Mouse (Mus musculus) testis, postnatal 14 days (tissue): Measurements from ENCODE around the gene Olfr1199.

Source experiments
- DNase-seq: peaks from one replicate; pipeline ENCODE4 v3.0.0; 2021; ENCODE audit warnings: low spot score

Gene Olfr1199

GRCm38 (mm10) chr2:88760369-88760768, at the start of gene Olfr1199:
Olfr1199 (minus strand) TSS chr2:88760469.
- DNase-seq = no peak

GRCm38 (mm10) chr2:88792736-88793135, 32.5 kb upstream of the Olfr1199 start, which contains the start of gene Olfr1201:
Olfr1201 (plus strand) TSS chr2:88793036.
- no peak for DNase-seq

GRCm38 (mm10) chr2:88770388-88770787, 10.1 kb upstream of the Olfr1199 start, which contains the start of gene Olfr1200:
Olfr1200 (minus strand) TSS chr2:88770488.
- no peak for DNase-seq

GRCm38 (mm10) chr2:88751270-88751669, 9.0 kb downstream of the Olfr1199 start, which contains the start of gene Olfr1198:
Olfr1198 (minus strand) TSS chr2:88751370.
- no peak for DNase-seq

- no peak for DNase-seq
These were observed 16.9 kb downstream of the Olfr1199 start for GRCm38 (mm10) chr2:88743379-88743778.

GRCm38 (mm10) chr2:88732266-88732665, 28.0 kb downstream of the Olfr1199 start, which contains the start of gene Olfr1197:
Olfr1197 (minus strand) TSS chr2:88732366.
- DNase-seq = no peak

- DNase-seq = no peak
These were observed 55.8 kb downstream of the Olfr1199 start, which contains the start of gene Olfr1196 for GRCm38 (mm10) chr2:88704497-88704896. Olfr1196 (minus strand) TSS chr2:88704597.
